Mouse (Mus musculus): ENCODE results near the gene Cenpc1.

DNA sequence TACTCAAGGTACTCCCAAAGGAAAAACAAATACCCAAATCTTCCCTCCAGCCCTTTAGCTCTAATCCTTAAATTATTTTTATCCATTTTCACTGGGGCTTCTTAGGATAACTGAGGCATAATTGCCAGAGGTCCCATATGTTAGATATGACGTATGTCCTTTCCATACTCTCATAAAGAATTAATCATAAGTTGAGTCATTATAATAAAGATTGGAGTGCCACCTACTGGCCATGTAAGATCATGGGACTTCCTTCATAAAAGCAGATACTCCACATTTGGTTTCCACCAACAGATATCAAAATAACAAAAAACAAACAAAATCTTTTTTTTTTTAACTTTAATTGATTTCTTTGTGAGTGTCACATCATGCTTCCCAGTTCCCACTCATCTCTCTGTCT is 73.3 kb downstream of the Cenpc1 start:
- no peak for TF ChIP-seq CTCF (IDR thresholded peaks at IDR 0.05; ENCODE audit: borderline replicate concordance, control insufficient read depth, extremely low read depth, insufficient read depth, low read length, poor library complexity)
- no peak for TF ChIP-seq POLR2A (IDR thresholded peaks at IDR 0.05; ENCODE audit: control insufficient read depth, extremely low read depth, insufficient read depth, low read length, poor library complexity)

Measured in thymus, adult 2 months (tissue).